Mouse (Mus musculus) embryonic facial prominence, embryonic 15.5 days (tissue): ENCODE measurements at regions not wholly inside any gene's neighbourhood (a gene's known extent, or its start where the extent isn't known, plus 50 kb on each side); places are given as distances from the start of the nearest gene placed in this dataset.

Source experiments
- ATAC-seq: fragments of 200-750 bp; cut with Nextera tagmentation; 2 replicates; pipeline ENCODE4 v1.8.0; 2017; ENCODE audit warnings: low read depth, moderate TSS enrichment; ENCODE audit not compliant: insufficient number of reproducible peaks, low FRiP score, low TSS enrichment
- H3K27ac ChIP-seq: fragments of 300-500 bp; sonication (generic); replicated peaks from 2 replicates; pipeline ENCODE4 v1.5.1; 2015; ENCODE audit warnings: mild to moderate bottlenecking, inconsistent platforms
- H3K27me3 ChIP-seq: fragments of 300-500 bp; sonication (generic); 2 replicates; pipeline ENCODE4 v1.6.1; 2015; ENCODE audit warnings: inconsistent platforms
- H3K36me3 ChIP-seq: fragments of 300-500 bp; sonication (generic); 2 replicates; pipeline ENCODE4 v1.6.1; 2015; ENCODE audit warnings: mild to moderate bottlenecking, inconsistent platforms
- H3K4me1 ChIP-seq: fragments of 300-500 bp; sonication (generic); 2 replicates; pipeline ENCODE4 v1.6.1; 2015; ENCODE audit warnings: inconsistent platforms
- H3K4me2 ChIP-seq: fragments of 300-500 bp; sonication (generic); replicated peaks from 2 replicates; pipeline ENCODE4 v1.6.1; 2015; ENCODE audit warnings: mild to moderate bottlenecking, inconsistent platforms
- H3K4me3 ChIP-seq: fragments of 300-500 bp; sonication (generic); replicated peaks from 2 replicates; pipeline ENCODE4 v1.5.1; 2015; ENCODE audit warnings: mild to moderate bottlenecking, inconsistent platforms
- H3K9ac ChIP-seq: fragments of 300-500 bp; sonication (generic); 2 replicates; pipeline ENCODE4 v1.6.1; 2015; ENCODE audit warnings: inconsistent platforms
- H3K9me3 ChIP-seq: fragments of 300-500 bp; sonication (generic); replicated peaks from 2 replicates; pipeline ENCODE4 v1.6.1; 2016; ENCODE audit warnings: inconsistent platforms
- WGBS: fragments of 180-500 bp; shearing (Covaris S2); methylation state at CpG from one replicate; pipeline ENCODE4 v1.1.7; 2015; 5-methylcytosine and 5-hydroxymethylcytosine counted together

DNA sequence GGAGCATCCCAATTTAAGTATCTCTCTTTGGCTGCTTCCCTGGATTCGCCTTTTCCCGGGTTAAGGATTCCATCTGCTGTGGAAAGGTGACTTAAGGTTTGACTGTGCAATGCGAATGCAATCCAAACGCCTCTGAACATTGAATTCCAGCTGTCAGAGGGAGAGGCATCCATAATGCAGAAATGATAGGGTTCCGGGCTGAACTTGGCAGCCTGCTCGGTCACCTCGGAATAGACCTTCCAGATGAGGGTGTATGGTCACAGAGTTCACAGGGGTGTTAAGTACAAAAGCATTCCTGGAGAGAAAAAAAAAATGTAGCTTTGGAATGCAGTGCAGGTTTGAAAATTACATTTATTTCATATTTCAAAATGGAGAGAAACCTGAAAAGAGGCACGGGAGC is 238.6 kb downstream of the Hlx start:
- no peaks in the 10 kb centered on the region for H3K27me3 ChIP-seq
- WGBS = 68% methylated on average over 8 of the region's 8 CpGs

GRCm38 (mm10) chr1:184492115-184492514 is 240.3 kb downstream of the Hlx start:
- ATAC-seq = no peak
- Histone ChIP-seq H3K27me3 (no peaks in the 10 kb centered on the region), H3K9ac (no peak overlapping the region), H3K4me2 (no peak overlapping the region), H3K4me1 (no peaks in the 10 kb centered on the region), H3K36me3 (no peaks in the 10 kb centered on the region), H3K9me3 (no peaks in the 10 kb centered on the region), H3K27ac (no peak overlapping the region), H3K4me3 (no peak overlapping the region)
- 95% methylated on average over 3 of the region's 3 CpGs for WGBS

More for the DNA sequence above, 238.6 kb downstream of the Hlx start:
- Histone ChIP-seq H3K9me3 (no peaks in the 10 kb centered on the region), H3K4me3 (no peak overlapping the region), H3K9ac (no peak overlapping the region), H3K36me3 (no peaks in the 10 kb centered on the region), H3K4me1 (no peaks in the 10 kb centered on the region), H3K4me2 (no peak overlapping the region), H3K27ac (no peak overlapping the region)
- no peak for ATAC-seq

- H3K36me3 ChIP-seq = no peaks in the 10 kb centered on the region
- no peaks in the 10 kb centered on the region for H3K9me3 ChIP-seq
- no peak overlapping the region for H3K4me3 ChIP-seq
- H3K4me1 ChIP-seq = no peaks in the 10 kb centered on the region
- WGBS = 76% methylated on average over 4 of the region's 4 CpGs
- no peak for ATAC-seq
- H3K27ac ChIP-seq = no peak overlapping the region
- no peaks in the 10 kb centered on the region for H3K27me3 ChIP-seq
- no peak overlapping the region for H3K9ac ChIP-seq
- H3K4me2 ChIP-seq = no peak overlapping the region
Measured at GRCm38 (mm10) chr1:184491252-184491651, 241.2 kb downstream of the Hlx start.

DNA sequence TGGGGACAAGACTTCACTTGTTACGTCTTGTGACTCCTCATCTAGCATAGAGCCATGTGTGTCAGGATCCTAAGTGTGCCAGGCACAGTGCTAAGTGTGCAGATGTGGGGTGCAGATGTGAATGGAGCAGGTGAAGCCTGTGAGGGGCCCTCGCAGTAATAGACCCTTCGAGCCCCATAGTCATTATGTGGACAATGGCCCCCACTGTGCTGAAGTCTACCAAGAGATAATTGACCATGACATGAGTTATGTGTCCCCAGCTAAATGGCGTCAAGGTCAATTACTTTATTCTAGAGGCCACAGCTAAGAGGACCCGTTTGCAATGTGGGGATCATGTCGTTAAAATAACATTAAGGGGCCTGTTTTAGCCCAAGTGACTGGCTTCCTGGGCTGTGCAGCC is 245.0 kb downstream of the Hlx start:
- no peak overlapping the region for H3K27ac ChIP-seq
- no peaks in the 10 kb centered on the region for H3K4me1 ChIP-seq
- H3K9ac ChIP-seq = no peak overlapping the region
- no peak for ATAC-seq
- 0 out of 2 replicates have a peak, but pooled peaks cover 8% of the 10 kb centered on the region for H3K27me3 ChIP-seq
- WGBS = 44% methylated on average over 6 of the region's 6 CpGs
- H3K4me3 ChIP-seq = no peak overlapping the region
- no peaks in the 10 kb centered on the region for H3K36me3 ChIP-seq
- H3K4me2 ChIP-seq = no peak overlapping the region
- H3K9me3 ChIP-seq = no peaks in the 10 kb centered on the region

DNA sequence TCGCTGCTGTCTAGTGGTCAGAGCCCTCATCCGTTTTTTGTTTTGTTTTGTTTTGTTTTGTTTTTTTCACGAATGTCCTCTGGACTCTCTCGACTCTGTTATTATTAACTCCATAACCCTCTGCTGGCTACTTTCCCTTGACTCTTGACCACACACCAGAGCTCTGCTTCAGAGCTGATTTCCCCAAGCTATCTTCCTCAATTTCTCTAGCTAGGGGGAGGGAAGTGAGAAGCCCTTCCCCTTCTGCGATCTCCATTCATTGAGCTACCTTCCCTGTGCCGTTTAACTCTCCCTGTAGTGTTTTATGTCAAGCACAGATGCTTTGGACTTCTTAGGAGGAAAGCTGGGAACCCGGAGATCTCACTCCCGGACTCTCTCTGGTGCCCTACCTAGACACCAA is 247.6 kb downstream of the Hlx start:
- Histone ChIP-seq H3K4me2 (no peak overlapping the region), H3K4me1 (no peaks in the 10 kb centered on the region), H3K27me3 (0 out of 2 replicates have a peak, but pooled peaks cover 8% of the 10 kb centered on the region), H3K9ac (no peak overlapping the region), H3K9me3 (no peaks in the 10 kb centered on the region), H3K27ac (no peak overlapping the region), H3K4me3 (no peak overlapping the region), H3K36me3 (no peaks in the 10 kb centered on the region)
- ATAC-seq = no peak
- WGBS = 74% methylated on average over 8 of the region's 8 CpGs

GRCm38 (mm10) chr1:184483371-184483770 is 249.0 kb downstream of the Hlx start:
- 83% methylated on average over 7 of the region's 7 CpGs for WGBS
- no peak for ATAC-seq
- H3K9me3 ChIP-seq = no peaks in the 10 kb centered on the region
- H3K4me3 ChIP-seq = no peak overlapping the region
- no peak overlapping the region for H3K9ac ChIP-seq
- H3K36me3 ChIP-seq = no peaks in the 10 kb centered on the region
- H3K27ac ChIP-seq = no peak overlapping the region
- H3K4me1 ChIP-seq = no peaks in the 10 kb centered on the region
- no peak overlapping the region for H3K4me2 ChIP-seq
- H3K27me3 ChIP-seq = 0 out of 2 replicates have a peak, but pooled peaks cover 8% of the 10 kb centered on the region

- H3K27me3 ChIP-seq = 0 out of 2 replicates have a peak, but pooled peaks cover 8% of the 10 kb centered on the region
- no peak overlapping the region for H3K4me2 ChIP-seq
- no peak overlapping the region for H3K4me3 ChIP-seq
- H3K9me3 ChIP-seq = no peaks in the 10 kb centered on the region
- no peaks in the 10 kb centered on the region for H3K36me3 ChIP-seq
- H3K27ac ChIP-seq = no peak overlapping the region
- 66% methylated on average over 9 of the region's 9 CpGs for WGBS
- H3K4me1 ChIP-seq = no peaks in the 10 kb centered on the region
- H3K9ac ChIP-seq = no peak overlapping the region
- no peak for ATAC-seq
Measured at GRCm38 (mm10) chr1:184482026-184482425, 250.4 kb downstream of the Hlx start.

DNA sequence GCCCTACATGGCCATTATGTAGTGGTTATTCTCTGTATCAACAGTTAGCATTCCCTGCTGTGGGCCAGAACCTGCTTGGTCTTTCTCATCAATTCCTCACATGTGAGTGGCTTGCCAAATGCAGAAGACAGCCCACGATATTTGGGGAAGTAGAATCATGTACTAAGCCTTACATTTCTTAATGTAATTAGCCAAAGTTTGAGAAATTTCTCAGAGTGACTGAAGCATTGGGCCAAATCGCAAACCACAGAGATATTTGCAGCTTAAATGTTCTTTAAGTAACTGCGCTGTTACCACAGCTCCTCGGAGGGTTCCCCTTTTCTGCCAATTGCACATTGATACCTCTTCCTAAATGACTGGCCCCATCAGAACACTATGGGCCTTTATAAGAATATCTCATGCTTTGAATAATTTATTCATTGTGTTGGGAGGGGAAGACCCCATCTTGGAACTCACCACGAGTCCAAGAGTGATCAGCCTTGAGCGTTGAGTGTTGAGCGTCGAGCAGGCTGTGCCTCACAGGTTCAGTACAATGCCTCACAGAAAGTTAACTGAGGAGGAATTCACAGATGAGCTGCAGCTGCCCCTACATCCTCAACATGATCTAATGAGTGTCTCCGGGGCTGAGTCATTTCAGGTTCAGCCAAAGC is 251.7 kb downstream of the Hlx start:
- ATAC-seq = no peak
- no peaks in the 10 kb centered on the region for H3K4me1 ChIP-seq
- 80% methylated on average over 9 of the region's 9 CpGs for WGBS

GRCm38 (mm10) chr1:184478006-184478405 is 254.4 kb downstream of the Hlx start:
- no peaks in the 10 kb centered on the region for H3K4me1 ChIP-seq
- H3K4me3 ChIP-seq = no peak overlapping the region
- no peak overlapping the region for H3K9ac ChIP-seq
- no peak overlapping the region for H3K4me2 ChIP-seq
- no peaks in the 10 kb centered on the region for H3K9me3 ChIP-seq
- 72% methylated on average over 7 of the region's 7 CpGs for WGBS
- no peak overlapping the region for H3K27ac ChIP-seq
- no peaks in the 10 kb centered on the region for H3K36me3 ChIP-seq
- H3K27me3 ChIP-seq = no peaks in the 10 kb centered on the region
- ATAC-seq = no peak

More for the DNA sequence above, 251.7 kb downstream of the Hlx start:
- H3K4me2 ChIP-seq = no peak overlapping the region
- no peaks in the 10 kb centered on the region for H3K36me3 ChIP-seq
- no peaks in the 10 kb centered on the region for H3K9me3 ChIP-seq
- H3K9ac ChIP-seq = no peak overlapping the region
- no peak overlapping the region for H3K27ac ChIP-seq
- no peak overlapping the region for H3K4me3 ChIP-seq
- H3K27me3 ChIP-seq = 0 out of 2 replicates have a peak, but pooled peaks cover 8% of the 10 kb centered on the region

DNA sequence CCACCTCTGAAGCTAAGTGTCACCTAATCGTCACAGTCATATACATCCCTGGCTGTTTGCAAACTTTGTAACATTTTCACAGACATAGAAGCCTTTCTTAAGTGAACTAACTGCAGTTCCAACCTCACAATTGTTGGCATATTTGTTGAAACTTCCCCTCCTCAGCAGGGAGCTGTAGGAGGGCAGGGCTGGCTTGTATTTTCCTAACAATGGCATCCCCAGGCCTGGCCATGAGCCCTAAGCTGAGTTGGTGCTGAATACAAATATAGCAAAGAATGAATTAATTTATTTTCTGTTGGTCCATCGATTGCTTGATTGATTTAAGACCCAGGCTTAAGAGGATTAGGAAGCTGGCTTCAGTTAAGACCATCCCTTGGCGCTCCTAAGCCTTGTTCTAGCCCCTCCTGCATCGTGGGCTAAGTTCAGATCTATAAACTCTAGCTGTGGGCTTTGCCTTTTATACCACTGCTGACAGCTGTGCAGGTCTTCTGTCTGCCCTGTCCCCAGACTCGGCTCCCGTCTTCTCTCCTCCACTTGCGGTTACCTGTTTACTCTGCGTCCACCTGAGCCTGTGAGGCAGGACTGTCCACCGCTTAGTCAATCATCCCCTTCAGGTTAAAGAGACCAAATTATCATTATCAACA is 269.8 kb downstream of the Hlx start:
- no peaks in the 10 kb centered on the region for H3K36me3 ChIP-seq
- H3K9ac ChIP-seq = no peak overlapping the region
- H3K4me2 ChIP-seq = no peak overlapping the region

DNA sequence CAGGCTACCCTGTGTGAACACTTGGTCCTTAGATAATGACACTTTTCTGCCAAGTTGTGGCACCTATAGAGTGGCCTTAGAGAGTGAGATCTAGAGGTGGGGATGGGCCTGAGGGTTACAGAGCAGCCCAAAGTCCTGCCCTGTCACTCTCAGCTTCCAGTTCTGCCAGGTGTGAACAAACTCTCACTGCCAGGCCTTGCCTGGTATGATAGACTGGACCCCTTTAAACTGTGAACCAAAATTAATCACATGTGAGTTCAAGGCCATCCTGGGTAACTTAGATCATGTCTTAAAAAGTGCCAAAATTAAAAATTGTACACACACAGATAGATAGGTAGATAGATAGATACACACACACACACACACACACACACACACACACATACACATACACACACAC is 271.0 kb downstream of the Hlx start:
- Histone ChIP-seq H3K4me3 (no peak overlapping the region), H3K36me3 (no peaks in the 10 kb centered on the region), H3K27me3 (no peaks in the 10 kb centered on the region; the same call in 1 of the 2 replicates), H3K4me1 (no peaks in the 10 kb centered on the region), H3K9ac (no peak overlapping the region), H3K27ac (no peak overlapping the region), H3K9me3 (no peaks in the 10 kb centered on the region), H3K4me2 (no peak overlapping the region)
- ATAC-seq = no peak

More for the DNA sequence above, 269.8 kb downstream of the Hlx start:
- Histone ChIP-seq H3K27me3 (no peaks in the 10 kb centered on the region), H3K9me3 (no peaks in the 10 kb centered on the region), H3K4me3 (no peak overlapping the region), H3K27ac (no peak overlapping the region), H3K4me1 (no peaks in the 10 kb centered on the region)
- WGBS = 55% methylated on average over 9 of the region's 9 CpGs
- ATAC-seq = no peak

DNA sequence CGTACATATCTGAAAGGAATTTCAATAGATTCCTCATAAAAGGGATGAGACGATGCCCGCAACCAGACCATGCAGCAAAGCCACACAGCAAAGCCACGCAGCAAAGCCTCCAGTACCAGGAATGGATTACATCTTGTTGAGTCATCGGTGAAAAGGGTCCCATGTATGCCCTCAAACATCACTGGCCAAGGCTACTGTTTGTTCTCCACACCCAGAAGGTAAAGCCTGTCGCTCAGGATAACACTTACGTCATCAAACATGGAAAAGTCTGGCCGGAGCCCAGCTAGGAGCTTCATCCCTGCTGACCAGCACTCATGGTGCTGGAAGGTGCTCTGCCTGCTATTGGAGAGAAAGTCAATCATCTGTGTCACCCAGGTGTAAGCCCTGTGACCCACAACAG is 275.7 kb downstream of the Hlx start:
- 89% methylated on average over 8 of the region's 8 CpGs for WGBS
- no peak for ATAC-seq
- H3K4me1 ChIP-seq = no peaks in the 10 kb centered on the region

More for the DNA sequence above, 275.7 kb downstream of the Hlx start:
- Histone ChIP-seq H3K36me3 (no peaks in the 10 kb centered on the region), H3K27me3 (no peaks in the 10 kb centered on the region; the same call in 1 of the 2 replicates), H3K4me3 (no peak overlapping the region), H3K4me2 (no peak overlapping the region), H3K9me3 (no peaks in the 10 kb centered on the region), H3K27ac (no peak overlapping the region), H3K9ac (no peak overlapping the region)
